Mouse (Mus musculus) limb, embryonic 15.5 days (tissue): ENCODE measurements around the gene Ccdc153. TPM values are rescaled to one million over a fixed set of nuclear protein-coding genes. Genes with fewer than 3 reads are reported as not detected.

Experiments used
- ATAC-seq: fragments of 200-750 bp; cut with Nextera tagmentation; 2 replicates; pipeline ENCODE4 v1.8.0; 2017; ENCODE audit warnings: low read depth, moderate TSS enrichment; ENCODE audit not compliant: insufficient number of reproducible peaks, low FRiP score, low TSS enrichment
- H3K27ac ChIP-seq: fragments of 300-500 bp; sonication (generic); 2 replicates; pipeline ENCODE4 v1.5.1; 2015; ENCODE audit warnings: moderate library complexity, mild to moderate bottlenecking, inconsistent platforms
- H3K27me3 ChIP-seq: fragments of 300-500 bp; sonication (generic); 2 replicates; pipeline ENCODE4 v1.6.1; 2015; ENCODE audit warnings: inconsistent platforms
- H3K36me3 ChIP-seq: fragments of 300-500 bp; sonication (generic); 2 replicates; pipeline ENCODE4 v1.6.1; 2015; ENCODE audit warnings: inconsistent platforms
- H3K4me1 ChIP-seq: fragments of 300-500 bp; sonication (generic); 2 replicates; pipeline ENCODE4 v1.6.1; 2015; ENCODE audit warnings: inconsistent platforms
- H3K4me2 ChIP-seq: fragments of 300-500 bp; sonication (generic); 2 replicates; pipeline ENCODE4 v1.6.1; 2015; ENCODE audit warnings: mild to moderate bottlenecking, inconsistent platforms
- H3K4me3 ChIP-seq: fragments of 300-500 bp; sonication (generic); 2 replicates; pipeline ENCODE4 v1.5.1; 2015; ENCODE audit warnings: mild to moderate bottlenecking, inconsistent platforms
- H3K9ac ChIP-seq: fragments of 300-500 bp; sonication (generic); 2 replicates; pipeline ENCODE4 v1.6.1; 2015; ENCODE audit warnings: inconsistent platforms
- H3K9me3 ChIP-seq: fragments of 300-500 bp; sonication (generic); 2 replicates; pipeline ENCODE4 v1.6.1; 2016; ENCODE audit warnings: inconsistent platforms
- WGBS: fragments of 180-500 bp; shearing (Covaris S2); methylation state at CpG from one replicate; pipeline ENCODE4 v1.1.7; 2015; 5-methylcytosine and 5-hydroxymethylcytosine counted together
- polyA plus RNA-seq: library from polyadenylated mRNA; unstranded; fragments of >200 nt; fragmentation: Nextera tagmentation; extraction: Ambion mirVana; gene quantifications from 2 replicates; pipeline ENCODE4 v1.2.1, GENCODE M21; 2015

Gene Ccdc153
- polyA plus RNA-seq, 1 experiment from 2014 or later: not detected

DNA sequence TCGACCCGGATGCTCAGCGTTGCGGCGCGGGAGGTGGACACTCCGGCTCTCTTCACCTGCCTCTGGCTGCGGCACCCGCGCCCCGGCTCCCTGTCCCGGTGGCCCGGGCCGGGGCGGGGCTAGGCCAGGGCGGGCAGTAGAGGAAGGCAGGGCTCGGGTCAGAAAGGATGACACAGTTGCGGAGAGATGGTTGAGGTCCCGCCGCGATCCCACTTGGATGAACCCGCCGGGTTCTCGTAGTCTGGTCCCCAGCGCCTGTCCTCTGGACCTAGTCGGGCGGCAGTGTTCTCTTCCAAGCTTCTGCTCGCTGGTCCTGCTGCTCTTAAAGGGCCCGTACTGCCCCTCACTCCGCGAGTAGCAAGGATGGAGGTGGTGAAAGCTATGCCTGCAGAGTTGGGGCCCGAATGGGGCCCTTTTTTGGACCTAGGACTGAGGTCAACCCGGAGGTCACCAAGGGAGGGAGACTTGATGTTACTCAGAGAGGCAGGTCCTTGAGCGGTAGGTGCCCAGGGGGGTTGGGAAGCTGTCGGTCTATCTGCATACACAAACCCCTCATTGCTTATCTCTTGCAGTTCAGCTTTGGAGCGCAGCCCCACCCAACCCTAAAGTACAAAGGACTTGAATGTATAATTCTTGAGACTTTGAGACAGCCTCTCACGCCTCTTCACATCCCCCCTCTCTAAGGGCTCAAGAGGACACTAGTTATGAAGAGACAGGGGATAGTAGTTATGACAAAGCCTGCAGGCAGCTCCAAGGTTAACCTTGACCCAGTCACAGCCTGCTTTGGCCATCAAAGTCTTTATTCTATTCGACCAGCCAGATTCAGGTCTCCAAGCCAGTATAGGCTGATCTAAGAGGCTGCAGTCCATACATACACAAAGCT is 47.8 kb downstream of the Ccdc153 start, which contains the start of gene Abcg4:
Gene Abcg4, minus strand, starts transcription at position 540 of the 883 bp plus-strand sequence.
- Histone ChIP-seq H3K27ac (no peak within 1 kb of the TSS), H3K4me1 (peaks cover 26% of the 10 kb centered on the region), H3K27me3 (peaks cover 23% of the 10 kb centered on the region; the same call in 1 of the 2 replicates), H3K9me3 (no peaks in the 10 kb centered on the region), H3K4me3 (peak within 1 kb of the TSS; percentile 64), H3K9ac (peak within 1 kb of the TSS; percentile 71), H3K4me2 (peak within 1 kb of the TSS; percentile 93), H3K36me3 (peaks cover 28% of the 10 kb centered on the region)
- WGBS: 1% methylated on average over 38 of the region's 38 CpGs
- ATAC-seq: peak; percentile 12; the same call in 1 of the 2 replicates

DNA sequence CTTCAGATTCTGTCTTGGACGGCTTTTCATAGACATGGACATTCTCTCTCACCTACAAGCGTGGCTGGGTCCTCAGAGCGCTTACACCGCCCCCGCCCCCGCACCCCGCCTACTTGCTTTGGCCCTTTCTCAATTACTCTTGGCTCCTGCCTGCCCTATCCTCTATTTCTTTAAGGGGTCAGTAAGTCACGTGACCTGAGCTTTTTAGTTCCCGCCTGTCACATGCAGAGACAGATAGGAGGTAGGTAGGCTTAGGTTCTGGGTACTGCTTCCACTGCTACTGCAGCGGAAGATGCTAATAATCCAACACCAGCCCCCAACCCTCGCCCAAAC is 48.4 kb downstream of the Ccdc153 start:
- Histone ChIP-seq H3K27me3 (peaks cover 23% of the 10 kb centered on the region; the same call in 1 of the 2 replicates), H3K4me3 (peak overlapping the region; percentile 64; the same call in 1 of the 2 replicates)
- whole genome bisulfite sequencing: 11% methylated on average over 11 of the region's 11 CpGs

GRCm38 (mm10) chr9:44292490-44292889 is 52.0 kb downstream of the Ccdc153 start:
- no peak for ATAC-seq

More for the DNA sequence above, 48.4 kb downstream of the Ccdc153 start:
- Histone ChIP-seq H3K4me2 (no peak overlapping the region; the same call in 1 of the 2 replicates), H3K9ac (no peak overlapping the region), H3K4me1 (peaks cover 26% of the 10 kb centered on the region), H3K36me3 (peaks cover 34% of the 10 kb centered on the region), H3K9me3 (no peaks in the 10 kb centered on the region), H3K27ac (no peak overlapping the region)
- no peak for ATAC-seq

More at GRCm38 (mm10) chr9:44292490-44292889, 52.0 kb downstream of the Ccdc153 start:
- H3K4me3 ChIP-seq: no peak overlapping the region
- H3K27me3 ChIP-seq: peaks cover 16% of the 10 kb centered on the region; the same call in 1 of the 2 replicates
- no peaks in the 10 kb centered on the region for H3K9me3 ChIP-seq
- no peak overlapping the region for H3K9ac ChIP-seq
- H3K27ac ChIP-seq: no peak overlapping the region
- peaks cover 67% of the 10 kb centered on the region for H3K36me3 ChIP-seq
- no peak overlapping the region for H3K4me2 ChIP-seq
- peaks cover 16% of the 10 kb centered on the region for H3K4me1 ChIP-seq
- 73% methylated on average over 3 of the region's 3 CpGs for WGBS

Other genes with a start within 250 kb of the Ccdc153 start
- 14.0 and 18.8 TPM in 2 replicates for gene Thy1, start 197.3 kb upstream of the Ccdc153 start, polyA plus RNA-seq
- 22.5 and 41.2 TPM in 2 replicates for gene Usp2, start 173.7 kb upstream of the Ccdc153 start, polyA plus RNA-seq
- gene Mfrp, start 138.9 kb upstream of the Ccdc153 start, polyA plus RNA-seq: 0.10 and 0.20 TPM in 2 replicates
- 8.5 and 9.4 TPM in 2 replicates for gene C1qtnf5, start 133.4 kb upstream of the Ccdc153 start, polyA plus RNA-seq
- 0.27 and 0.28 TPM in 2 replicates for gene Gm49380, start 127.2 kb upstream of the Ccdc153 start, polyA plus RNA-seq
- 61.9 and 70.5 TPM in 2 replicates for gene Rnf26, start 127.2 kb upstream of the Ccdc153 start, polyA plus RNA-seq
- gene Mcam, start 106.2 kb upstream of the Ccdc153 start, polyA plus RNA-seq: 41.5 and 47.3 TPM in 2 replicates
- 14.5 and 15.6 TPM in 2 replicates for gene Cbl, start 6.6 kb upstream of the Ccdc153 start, polyA plus RNA-seq
- 0.26 TPM in 1 of 2 replicates, not detected in the other for gene Pdzd3, start 10.8 kb downstream of the Ccdc153 start, polyA plus RNA-seq
- 12.5 and 12.7 TPM in 2 replicates for gene Nlrx1, start 27.9 kb downstream of the Ccdc153 start, polyA plus RNA-seq
- gene Abcg4, start 47.9 kb downstream of the Ccdc153 start, polyA plus RNA-seq: 6.2 and 6.4 TPM in 2 replicates
- gene Hinfp, start 65.0 kb downstream of the Ccdc153 start, polyA plus RNA-seq: 24.2 and 24.9 TPM in 2 replicates
- 6.9 and 7.1 TPM in 2 replicates for gene C2cd2l, start 79.6 kb downstream of the Ccdc153 start, polyA plus RNA-seq
- gene Dpagt1, start 85.3 kb downstream of the Ccdc153 start, polyA plus RNA-seq: 37.7 and 38.0 TPM in 2 replicates
- 252 and 254 TPM in 2 replicates for gene H2afx, start 94.0 kb downstream of the Ccdc153 start, polyA plus RNA-seq
- gene Hmbs, start 103.6 kb downstream of the Ccdc153 start, polyA plus RNA-seq: 88.7 and 95.1 TPM in 2 replicates
- gene Vps11, start 121.0 kb downstream of the Ccdc153 start, polyA plus RNA-seq: 29.6 and 30.7 TPM in 2 replicates
- gene Hyou1, start 138.8 kb downstream of the Ccdc153 start, polyA plus RNA-seq: 27.5 and 32.5 TPM in 2 replicates
- 16.2 and 18.3 TPM in 2 replicates for gene Slc37a4, start 156.2 kb downstream of the Ccdc153 start, polyA plus RNA-seq
- 1,592 and 1,878 TPM in 2 replicates for gene Rps25, start 166.5 kb downstream of the Ccdc153 start, polyA plus RNA-seq
- 132 and 140 TPM in 2 replicates for gene Trappc4, start 166.9 kb downstream of the Ccdc153 start, polyA plus RNA-seq
- gene Ccdc84, start 177.9 kb downstream of the Ccdc153 start, polyA plus RNA-seq: 24.3 and 26.0 TPM in 2 replicates
- not detected in 2 replicates for gene Foxr1, start 200.5 kb downstream of the Ccdc153 start, polyA plus RNA-seq
- 0.37 and 0.45 TPM in 2 replicates for gene Upk2, start 214.3 kb downstream of the Ccdc153 start, polyA plus RNA-seq
- gene Bcl9l, start 242.1 kb downstream of the Ccdc153 start, polyA plus RNA-seq: 16.8 and 18.5 TPM in 2 replicates